Mouse (Mus musculus) limb, embryonic 14.5 days (tissue): ENCODE data around the gene Pglyrp2. TPM values are rescaled to one million over a fixed set of nuclear protein-coding genes. Genes with fewer than 3 reads are reported as not detected.

ENCODE experiments used
- ATAC-seq: fragments of 200-750 bp; cut with Nextera tagmentation; 2 replicates; pipeline ENCODE4 v1.8.0; 2017; ENCODE audit warnings: low read depth, moderate number of reproducible peaks, moderate TSS enrichment; ENCODE audit not compliant: low FRiP score
- DNase-seq: peaks from one replicate; pipeline ENCODE4 v3.0.0-alpha.2; 2015; ENCODE audit warnings: low spot score
- H3K27ac ChIP-seq: fragments of 300-500 bp; sonication (generic); replicated peaks from 2 replicates; pipeline ENCODE4 v1.5.1; 2014; ENCODE audit warnings: low read depth, mild to moderate bottlenecking, low read length, moderate library complexity, mixed read lengths
- H3K27me3 ChIP-seq: fragments of 300-500 bp; sonication (generic); 2 replicates; pipeline ENCODE4 v1.6.1; 2014; ENCODE audit warnings: low read length, mixed read lengths; ENCODE audit not compliant: control insufficient read depth, insufficient read depth
- H3K36me3 ChIP-seq: fragments of 300-500 bp; sonication (generic); 2 replicates; pipeline ENCODE4 v1.6.1; 2014; ENCODE audit warnings: mild to moderate bottlenecking, low read length, moderate library complexity, mixed read lengths; ENCODE audit not compliant: control insufficient read depth, insufficient read depth
- H3K4me1 ChIP-seq: fragments of 300-500 bp; sonication (generic); 2 replicates; pipeline ENCODE4 v1.6.1; 2014; ENCODE audit warnings: antibody characterized with exemption, low read length, mixed read lengths; ENCODE audit not compliant: control insufficient read depth, insufficient read depth
- H3K4me2 ChIP-seq: fragments of 300-500 bp; sonication (generic); replicated peaks from 2 replicates; pipeline ENCODE4 v1.6.1; 2014; ENCODE audit warnings: low read depth, mild to moderate bottlenecking, low read length, moderate library complexity; ENCODE audit not compliant: severe bottlenecking
- H3K4me3 ChIP-seq: fragments of 300-500 bp; sonication (generic); replicated peaks from 2 replicates; pipeline ENCODE4 v1.5.1; 2014; ENCODE audit warnings: low read length
- H3K9ac ChIP-seq: fragments of 300-500 bp; sonication (generic); 2 replicates; pipeline ENCODE4 v1.6.1; 2014; ENCODE audit warnings: mild to moderate bottlenecking, low read depth, low read length, moderate library complexity; ENCODE audit not compliant: severe bottlenecking
- H3K9me3 ChIP-seq: fragments of 300-500 bp; sonication (generic); 2 replicates; pipeline ENCODE4 v1.6.1; 2016; ENCODE audit warnings: low read length; ENCODE audit not compliant: control insufficient read depth
- POLR2A ChIP-seq: fragments of 200-500 bp; IDR thresholded peaks from 2 replicates; pipeline ENCODE4 v1.8.0; 2012; ENCODE audit warnings: inconsistent platforms, mild to moderate bottlenecking, moderate library complexity, borderline replicate concordance; ENCODE audit not compliant: insufficient read depth, insufficient read length; ENCODE audit errors: extremely low read depth
- WGBS: fragments of 180-500 bp; shearing (Covaris S2); extraction: QIAGEN DNeasy Blood & Tissue Kit; methylation state at CpG from one replicate; pipeline ENCODE4 v1.1.7; 2014; 5-methylcytosine and 5-hydroxymethylcytosine counted together
- polyA plus RNA-seq, 2 experiments: library from polyadenylated mRNA; depleted of rRNA in 1 of 2; stranded (reverse) in 1 of 2; unstranded in 1 of 2; fragments of >200 nt; fragmentation: Nextera tagmentation in 1 of 2; extraction: Ambion mirVana in 1 of 2; gene quantifications; 2 replicates each; pipeline versions ENCODE4 v1.2.1 to v1.2.3; 2012 to 2014

Gene Pglyrp2
- polyA plus RNA-seq, 2 experiments, result 0.30 to 0.32 TPM

- Histone ChIP-seq H3K9ac (peak within 1 kb of the TSS; percentile 28; the same call in 1 of the 2 replicates), H3K4me1 (peaks cover 5% of the 10 kb centered on the region; the same call in 1 of the 2 replicates), H3K4me2 (peak within 1 kb of the TSS; percentile 51), H3K27me3 (peaks cover 5% of the 10 kb centered on the region; the same call in 1 of the 2 replicates), H3K9me3 (0 out of 2 replicates have a peak, but pooled peaks cover 4% of the 10 kb centered on the region), H3K36me3 (no peaks in the 10 kb centered on the region), H3K27ac (no peak within 1 kb of the TSS), H3K4me3 (peak within 1 kb of the TSS; percentile 24)
- peak; percentile 48 for DNase-seq
- no peak for ATAC-seq
- TF ChIP-seq POLR2A, result no peak
- 3% methylated on average over 19 of the region's 19 CpGs for WGBS
These were observed 28.5 kb upstream of the Pglyrp2 start, which contains the start of gene Cyp4f39 for GRCm38 (mm10) chr17:32452482-32452881. Gene Cyp4f39, plus strand, starts transcription at chr17:32452723.

DNA sequence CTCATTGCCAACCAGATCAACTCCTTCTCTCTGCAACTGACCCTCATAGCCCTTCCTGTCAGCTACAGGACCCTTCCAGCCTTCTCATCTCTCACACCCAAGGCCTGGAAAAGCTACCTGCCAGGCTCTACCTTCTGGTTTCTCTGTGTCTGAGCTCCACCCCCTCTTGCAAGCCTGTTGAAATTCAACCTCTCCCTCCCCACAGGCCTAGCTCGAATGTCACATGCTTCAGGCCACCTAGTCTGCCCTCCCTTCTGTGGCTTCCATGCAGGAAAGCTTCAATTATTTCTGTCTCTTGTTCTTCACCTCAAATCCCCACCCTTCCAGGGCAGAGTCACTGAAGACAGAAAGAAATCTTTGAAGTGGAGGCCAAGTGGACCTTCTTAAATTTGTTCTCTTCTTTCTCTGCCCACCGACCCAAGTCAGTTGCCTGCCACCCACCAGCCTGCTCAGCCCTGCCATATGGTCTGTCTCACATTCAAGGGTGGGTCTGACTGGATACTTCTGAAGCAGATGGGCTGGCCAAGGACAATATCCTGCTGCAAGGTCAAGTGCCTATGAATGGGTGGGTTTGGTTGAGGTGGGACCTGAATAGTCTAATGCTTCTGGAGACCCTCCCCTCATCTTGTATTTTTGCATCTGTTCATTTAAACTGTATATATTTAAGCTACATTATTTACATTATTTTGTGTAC lies 27.0 kb upstream of the Pglyrp2 start:
- H3K9ac ChIP-seq, result no peak overlapping the region
- no peak overlapping the region for H3K4me2 ChIP-seq
- H3K36me3 ChIP-seq, result no peaks in the 10 kb centered on the region
- H3K4me1 ChIP-seq, result peaks cover 5% of the 10 kb centered on the region; the same call in 1 of the 2 replicates
- H3K9me3 ChIP-seq, result 0 out of 2 replicates have a peak, but pooled peaks cover 4% of the 10 kb centered on the region
- DNase-seq, result no peak
- no peak for ATAC-seq
- WGBS, result 29% methylated on average over 2 of the region's 2 CpGs
- no peak for TF ChIP-seq POLR2A
- H3K27ac ChIP-seq, result no peak overlapping the region
- no peak overlapping the region for H3K4me3 ChIP-seq
- peaks cover 5% of the 10 kb centered on the region; the same call in 1 of the 2 replicates for H3K27me3 ChIP-seq

DNA sequence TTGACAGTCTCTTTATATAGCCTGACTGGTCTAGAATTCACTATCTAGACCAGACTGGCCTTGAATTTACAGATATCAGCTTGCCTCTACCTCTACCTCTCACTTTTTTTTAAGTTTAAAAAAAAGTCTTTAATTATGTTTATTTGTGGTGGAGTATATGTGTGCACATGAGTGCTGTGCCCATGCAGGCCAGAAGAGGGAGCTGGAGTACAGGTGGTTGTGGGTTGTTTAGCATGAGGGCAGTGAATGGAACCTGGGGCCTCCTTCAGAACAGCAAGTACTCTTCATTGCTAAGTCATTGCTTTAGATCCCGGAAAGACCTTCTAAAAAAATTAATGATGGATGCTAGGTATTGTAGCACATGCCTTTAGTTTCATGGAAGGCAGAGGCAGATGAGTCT lies 25.1 kb upstream of the Pglyrp2 start:
- ATAC-seq, result no peak
- Histone ChIP-seq H3K9me3 (0 out of 2 replicates have a peak, but pooled peaks cover 4% of the 10 kb centered on the region), H3K27me3 (peaks cover 5% of the 10 kb centered on the region; the same call in 1 of the 2 replicates)

DNA sequence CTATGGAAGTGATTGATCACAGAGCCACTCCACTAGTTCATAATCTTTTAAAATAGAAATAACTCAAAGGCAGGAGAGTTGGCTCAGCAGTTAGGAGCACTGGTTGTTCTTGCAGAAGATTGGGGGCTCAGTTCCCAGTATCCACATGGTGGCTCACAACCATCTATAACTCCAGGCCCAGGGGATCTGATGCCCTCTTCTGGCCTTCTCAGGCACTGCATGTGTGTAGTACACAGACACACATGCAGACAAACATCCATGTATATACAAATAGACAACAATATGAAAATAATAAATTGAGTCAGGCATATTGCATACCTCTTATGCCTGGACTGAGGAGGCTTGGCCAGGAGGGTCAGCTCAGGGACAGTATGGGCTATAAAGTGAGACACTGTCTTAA lies 23.2 kb upstream of the Pglyrp2 start:
- no peak for TF ChIP-seq POLR2A
- H3K27me3 ChIP-seq, result no peaks in the 10 kb centered on the region; the same call in 1 of the 2 replicates
- no peak overlapping the region for H3K4me3 ChIP-seq

More for the DNA sequence above, 25.1 kb upstream of the Pglyrp2 start:
- Histone ChIP-seq H3K4me1 (peaks cover 5% of the 10 kb centered on the region; the same call in 1 of the 2 replicates), H3K4me2 (no peak overlapping the region), H3K4me3 (no peak overlapping the region), H3K9ac (no peak overlapping the region), H3K27ac (no peak overlapping the region), H3K36me3 (no peaks in the 10 kb centered on the region)
- 96% methylated on average over 1 of the region's 1 CpGs for WGBS
- no peak for TF ChIP-seq POLR2A
- no peak for DNase-seq

GRCm38 (mm10) chr17:32445016-32445415 lies 21.0 kb upstream of the Pglyrp2 start:
- Histone ChIP-seq H3K9me3 (0 out of 2 replicates have a peak, but pooled peaks cover 4% of the 10 kb centered on the region), H3K27ac (no peak overlapping the region), H3K4me1 (no peaks in the 10 kb centered on the region), H3K27me3 (no peaks in the 10 kb centered on the region), H3K4me2 (no peak overlapping the region), H3K9ac (no peak overlapping the region), H3K4me3 (no peak overlapping the region), H3K36me3 (no peaks in the 10 kb centered on the region)
- DNase-seq, result no peak
- no peak for TF ChIP-seq POLR2A
- WGBS, result 68% methylated on average over 5 of the region's 5 CpGs
- ATAC-seq, result no peak

More for the DNA sequence above, 23.2 kb upstream of the Pglyrp2 start:
- DNase-seq (no peak), ATAC-seq (no peak)
- 0 out of 2 replicates have a peak, but pooled peaks cover 4% of the 10 kb centered on the region for H3K9me3 ChIP-seq
- H3K27ac ChIP-seq, result no peak overlapping the region
- no peak overlapping the region for H3K9ac ChIP-seq
- no peaks in the 10 kb centered on the region for H3K4me1 ChIP-seq
- H3K36me3 ChIP-seq, result no peaks in the 10 kb centered on the region
- H3K4me2 ChIP-seq, result no peak overlapping the region
